Mouse (Mus musculus): ENCODE measurements around the gene 1700029P11Rik. TPM values are rescaled to one million over a fixed set of nuclear protein-coding genes. Genes with fewer than 3 reads are reported as not detected.
A peak's percentile ranks its signal among the peaks of the same experiment; 100 is the strongest.

The 1700029P11Rik gene
- total RNA-seq (2022), result not detected

GRCm38 (mm10) chr15:81980321-81980720, at the start of gene 1700029P11Rik:
Gene 1700029P11Rik (plus strand): TSS chr15:81980540.
- no peak for DNase-seq (ENCODE audit: low spot score)

GRCm38 (mm10) chr15:81932951-81933470, 47.3 kb upstream of the 1700029P11Rik start:
- DNase-seq (ENCODE audit: low spot score), result no peak

- DNase-seq (ENCODE audit: low spot score), result no peak
These were observed 46.4 kb upstream of the 1700029P11Rik start for GRCm38 (mm10) chr15:81933986-81934385.

GRCm38 (mm10) chr15:81935869-81936637, 44.3 kb upstream of the 1700029P11Rik start:
- DNase-seq (ENCODE audit: low spot score), result no peak

GRCm38 (mm10) chr15:81936679-81937078, 43.7 kb upstream of the 1700029P11Rik start, which contains the start of gene Csdc2:
Gene Csdc2 (plus strand): TSS chr15:81936759.
- peak; percentile 40 for DNase-seq (ENCODE audit: low spot score)

GRCm38 (mm10) chr15:81937098-81937972, 43.0 kb upstream of the 1700029P11Rik start:
- DNase-seq (ENCODE audit: low spot score), result peak; percentile 54

GRCm38 (mm10) chr15:81938246-81938645, 42.1 kb upstream of the 1700029P11Rik start:
- no peak for DNase-seq (ENCODE audit: low spot score)

- DNase-seq (ENCODE audit: low spot score), result no peak
These were observed 41.1 kb upstream of the 1700029P11Rik start for GRCm38 (mm10) chr15:81939157-81939715.

GRCm38 (mm10) chr15:81939774-81940173, 40.6 kb upstream of the 1700029P11Rik start:
- DNase-seq (ENCODE audit: low spot score), result no peak

- no peak for DNase-seq (ENCODE audit: low spot score)
These were observed 40.1 kb upstream of the 1700029P11Rik start for GRCm38 (mm10) chr15:81940219-81940618.

- DNase-seq (ENCODE audit: low spot score), result no peak
These were observed 39.3 kb upstream of the 1700029P11Rik start for GRCm38 (mm10) chr15:81941010-81941409.

GRCm38 (mm10) chr15:81943176-81943749, 37.1 kb upstream of the 1700029P11Rik start:
- no peak for DNase-seq (ENCODE audit: low spot score)

GRCm38 (mm10) chr15:81949076-81949475, 31.3 kb upstream of the 1700029P11Rik start:
- DNase-seq (ENCODE audit: low spot score), result no peak

- no peak for DNase-seq (ENCODE audit: low spot score)
These were observed 30.7 kb upstream of the 1700029P11Rik start for GRCm38 (mm10) chr15:81949476-81950131.

- DNase-seq (ENCODE audit: low spot score), result no peak
These were observed 29.6 kb upstream of the 1700029P11Rik start for GRCm38 (mm10) chr15:81950716-81951115.

- no peak for DNase-seq (ENCODE audit: low spot score)
These were observed 29.2 kb upstream of the 1700029P11Rik start for GRCm38 (mm10) chr15:81951159-81951558.

- DNase-seq (ENCODE audit: low spot score), result no peak
These were observed 28.0 kb upstream of the 1700029P11Rik start for GRCm38 (mm10) chr15:81952310-81952709.

GRCm38 (mm10) chr15:81954151-81954583, 26.2 kb upstream of the 1700029P11Rik start:
- no peak for DNase-seq (ENCODE audit: low spot score)

GRCm38 (mm10) chr15:81954716-81955115, 25.6 kb upstream of the 1700029P11Rik start:
- no peak for DNase-seq (ENCODE audit: low spot score)

- no peak for DNase-seq (ENCODE audit: low spot score)
These were observed 24.9 kb upstream of the 1700029P11Rik start for GRCm38 (mm10) chr15:81955414-81955813.

- no peak for DNase-seq (ENCODE audit: low spot score)
These were observed 23.9 kb upstream of the 1700029P11Rik start for GRCm38 (mm10) chr15:81956457-81956856.

Measured in heart, adult 8-10 months (tissue).